Mouse (Mus musculus): Measurements from ENCODE around the gene Nedd8.

Nedd8 gene

DNA sequence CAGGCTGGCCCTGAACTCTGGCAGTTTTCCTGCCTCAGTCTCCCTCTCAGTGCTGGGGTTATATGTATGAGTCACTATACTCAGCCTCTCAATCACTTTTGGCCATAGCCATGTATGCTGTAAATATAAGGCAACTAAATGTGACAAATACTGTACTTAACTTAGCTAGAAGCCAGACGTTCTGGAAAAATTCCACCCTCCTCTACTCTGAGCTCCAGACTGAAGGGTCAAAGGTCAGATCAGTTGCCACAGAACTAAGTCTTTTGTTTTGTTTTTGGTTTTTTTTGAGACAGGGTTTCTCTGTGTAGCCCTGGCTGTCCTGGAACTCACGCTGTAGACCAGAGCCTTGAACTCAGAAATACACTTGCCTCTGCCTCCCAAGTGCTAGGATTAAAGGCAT is 56.0 kb downstream of the Nedd8 start:
- no peak for DNase-seq (ENCODE audit: low read depth, low spot score)

DNA sequence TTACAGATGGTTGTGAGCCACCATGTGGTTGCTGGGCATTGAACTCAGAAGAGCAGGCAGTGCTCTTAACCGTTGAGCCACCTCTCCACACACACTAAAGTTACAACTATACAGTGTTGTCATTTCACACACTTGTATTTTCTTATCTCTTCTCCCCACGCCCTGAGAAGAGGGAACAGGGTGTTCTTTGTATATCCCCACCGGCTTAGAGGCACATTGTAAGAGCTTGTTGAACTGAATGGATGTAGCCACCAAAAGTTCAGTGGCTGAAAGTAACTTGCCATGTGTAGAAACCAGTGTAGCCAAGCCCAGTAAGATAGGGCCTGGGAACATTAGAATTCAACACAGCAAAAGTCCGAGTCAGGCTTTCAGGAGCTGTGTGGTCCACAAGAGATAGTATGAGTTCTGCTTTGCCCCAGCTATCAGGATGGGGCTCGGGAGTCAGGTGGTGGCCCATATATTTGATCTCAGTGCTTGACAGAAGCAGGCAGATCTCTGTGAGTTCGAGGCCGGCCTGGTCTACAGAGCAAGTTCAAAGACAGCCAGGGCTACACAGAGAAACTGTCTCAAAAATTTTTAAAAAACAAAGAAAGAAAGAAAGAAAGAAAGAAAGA is 57.3 kb downstream of the Nedd8 start:
- no peak for DNase-seq (ENCODE audit: low read depth, low spot score)

DNA sequence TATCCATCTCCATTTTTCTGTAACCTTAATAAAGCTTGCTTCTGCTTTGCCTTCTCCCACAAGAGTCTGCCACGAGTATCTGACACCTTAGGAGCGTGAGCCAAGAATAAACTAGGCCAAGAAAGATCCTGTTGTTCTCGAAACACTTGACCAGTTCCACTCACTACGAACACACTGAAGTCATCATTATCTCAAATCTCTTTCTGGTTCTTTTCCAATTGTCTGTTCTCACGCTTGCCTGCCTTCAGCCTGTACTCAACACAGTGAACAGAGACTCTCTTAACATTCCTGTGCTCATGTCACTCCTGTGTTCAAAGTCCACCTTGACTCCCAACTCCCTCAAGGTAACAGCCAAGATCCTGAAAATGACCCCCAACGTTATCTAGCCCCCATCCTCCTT is 58.6 kb downstream of the Nedd8 start:
- no peak for DNase-seq (ENCODE audit: low read depth, low spot score)

Measured in CD4-positive helper T cell, adult 2 months (primary cell).